Mouse (Mus musculus) stomach, embryonic 14.5 days (tissue): ENCODE results near the gene Pcp4. TPM values are rescaled to one million over a fixed set of nuclear protein-coding genes. Genes with fewer than 3 reads are reported as not detected.

Experiments
- ATAC-seq: fragments of 200-750 bp; cut with Nextera tagmentation; 2 replicates; pipeline ENCODE4 v1.8.0; 2017; ENCODE audit warnings: low read depth, moderate TSS enrichment; ENCODE audit not compliant: insufficient number of reproducible peaks, insufficient read depth, low FRiP score
- H3K27ac ChIP-seq: fragments of 300-500 bp; sonication (generic); 2 replicates; pipeline ENCODE4 v1.5.1; 2014; ENCODE audit warnings: mild to moderate bottlenecking, low read length, moderate library complexity, mixed read lengths
- H3K27me3 ChIP-seq: fragments of 300-500 bp; sonication (generic); 2 replicates; pipeline ENCODE4 v1.6.1; 2014; ENCODE audit warnings: low read length, control low read depth, mixed read lengths; ENCODE audit not compliant: control insufficient read depth, insufficient read depth
- H3K36me3 ChIP-seq: fragments of 300-500 bp; sonication (generic); 2 replicates; pipeline ENCODE4 v1.6.1; 2014; ENCODE audit warnings: mild to moderate bottlenecking, control low read depth, low read length, moderate library complexity, mixed read lengths; ENCODE audit not compliant: control insufficient read depth, insufficient read depth
- H3K4me1 ChIP-seq: fragments of 300-500 bp; sonication (generic); 2 replicates; pipeline ENCODE4 v1.6.1; 2014; ENCODE audit warnings: low read length, control low read depth, mixed read lengths; ENCODE audit not compliant: control insufficient read depth, insufficient read depth
- H3K4me2 ChIP-seq: fragments of 300-500 bp; sonication (generic); replicated peaks from 2 replicates; pipeline ENCODE4 v1.6.1; 2014; ENCODE audit warnings: low read depth, low read length, control low read depth
- H3K4me3 ChIP-seq: fragments of 300-500 bp; sonication (generic); 2 replicates; pipeline ENCODE4 v1.5.1; 2014; ENCODE audit warnings: low read depth, low read length, control low read depth
- H3K9ac ChIP-seq: fragments of 300-500 bp; sonication (generic); replicated peaks from 2 replicates; pipeline ENCODE4 v1.6.1; 2014; ENCODE audit warnings: low read depth, mild to moderate bottlenecking, control low read depth, low read length, moderate library complexity, mixed read lengths
- H3K9me3 ChIP-seq: fragments of 300-500 bp; sonication (generic); 2 replicates; pipeline ENCODE4 v1.6.1; 2016; ENCODE audit warnings: low read depth, low read length, control low read depth; ENCODE audit not compliant: control insufficient read depth
- whole genome bisulfite sequencing: fragments of 180-500 bp; shearing (Covaris S2); extraction: QIAGEN DNeasy Blood & Tissue Kit; methylation state at CpG from one replicate; pipeline ENCODE4 v1.1.7; 2014; 5-methylcytosine and 5-hydroxymethylcytosine counted together
- polyA plus RNA-seq: library from polyadenylated mRNA; unstranded; fragments of >200 nt; fragmentation: Nextera tagmentation; extraction: Ambion mirVana; gene quantifications from 2 replicates; pipeline ENCODE4 v1.2.1, GENCODE M21; 2014

The Pcp4 gene
- 33.1 and 34.3 TPM in 2 replicates for polyA plus RNA-seq

GRCm38 (mm10) chr16:96467445-96467844, at the start of gene Pcp4:
Gene Pcp4, plus strand, starts transcription at chr16:96467606.
- Histone ChIP-seq H3K36me3 (no peaks in the 10 kb centered on the region), H3K4me2 (no peak within 1 kb of the TSS), H3K4me3 (no peak within 1 kb of the TSS), H3K27me3 (no peaks in the 10 kb centered on the region), H3K9me3 (no peaks in the 10 kb centered on the region), H3K9ac (no peak within 1 kb of the TSS), H3K27ac (no peak within 1 kb of the TSS), H3K4me1 (peaks cover 6% of the 10 kb centered on the region)
- WGBS: 11% methylated on average over 8 of the region's 8 CpGs
- 0 out of 2 replicates have a peak, but pooled peaks have one; percentile 31 for ATAC-seq

- H3K9ac ChIP-seq: no peak overlapping the region
- 88% methylated on average over 2 of the region's 2 CpGs for WGBS
- no peaks in the 10 kb centered on the region for H3K36me3 ChIP-seq
- H3K9me3 ChIP-seq: no peaks in the 10 kb centered on the region
- no peak overlapping the region for H3K4me2 ChIP-seq
- H3K27ac ChIP-seq: no peak overlapping the region
- H3K4me3 ChIP-seq: no peak overlapping the region
- H3K4me1 ChIP-seq: no peaks in the 10 kb centered on the region
- H3K27me3 ChIP-seq: no peaks in the 10 kb centered on the region
- ATAC-seq: 0 out of 2 replicates have a peak, but pooled peaks have one; percentile 20
Observed at GRCm38 (mm10) chr16:96425044-96425443, 42.4 kb upstream of the Pcp4 start.

DNA sequence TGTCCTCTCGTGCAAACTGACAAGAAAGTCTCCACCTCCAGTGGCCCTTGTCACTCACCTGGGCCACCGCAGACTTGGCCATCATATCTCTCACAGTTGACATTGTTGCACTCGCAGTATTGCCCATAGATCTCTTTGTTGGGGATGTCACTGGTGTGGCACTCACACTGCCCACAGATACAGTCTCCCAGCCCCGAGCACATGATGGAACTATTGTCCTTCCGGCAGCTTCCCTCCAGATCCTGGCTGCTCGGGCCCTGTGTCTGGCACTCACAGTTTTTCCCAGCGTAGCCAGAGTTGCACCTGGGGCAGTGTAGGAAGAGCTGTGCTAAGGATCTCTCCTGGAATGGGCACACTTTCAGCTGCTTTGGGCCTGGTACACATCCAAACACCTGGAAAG, 40.7 kb upstream of the Pcp4 start:
- no peak overlapping the region for H3K27ac ChIP-seq
- no peaks in the 10 kb centered on the region for H3K4me1 ChIP-seq
- H3K36me3 ChIP-seq: no peaks in the 10 kb centered on the region
- WGBS: 84% methylated on average over 7 of the region's 7 CpGs
- no peak for ATAC-seq
- no peak overlapping the region for H3K4me3 ChIP-seq
- H3K9ac ChIP-seq: no peak overlapping the region
- no peak overlapping the region for H3K4me2 ChIP-seq
- H3K9me3 ChIP-seq: no peaks in the 10 kb centered on the region
- H3K27me3 ChIP-seq: no peaks in the 10 kb centered on the region

GRCm38 (mm10) chr16:96429046-96429445, 38.4 kb upstream of the Pcp4 start:
- H3K27ac ChIP-seq: no peak overlapping the region
- H3K9me3 ChIP-seq: no peaks in the 10 kb centered on the region
- no peaks in the 10 kb centered on the region for H3K36me3 ChIP-seq
- no peaks in the 10 kb centered on the region for H3K27me3 ChIP-seq
- H3K4me3 ChIP-seq: no peak overlapping the region
- H3K9ac ChIP-seq: no peak overlapping the region
- no peak overlapping the region for H3K4me2 ChIP-seq
- no peak for ATAC-seq
- H3K4me1 ChIP-seq: no peaks in the 10 kb centered on the region
- 59% methylated on average over 3 of the region's 3 CpGs for WGBS

GRCm38 (mm10) chr16:96433266-96433665, 34.1 kb upstream of the Pcp4 start:
- no peaks in the 10 kb centered on the region for H3K27me3 ChIP-seq
- no peak overlapping the region for H3K4me3 ChIP-seq
- no peak overlapping the region for H3K4me2 ChIP-seq
- no peaks in the 10 kb centered on the region for H3K9me3 ChIP-seq
- no peak for ATAC-seq
- 84% methylated on average over 10 of the region's 10 CpGs for WGBS
- no peak overlapping the region for H3K27ac ChIP-seq
- no peaks in the 10 kb centered on the region for H3K36me3 ChIP-seq
- H3K9ac ChIP-seq: no peak overlapping the region
- no peaks in the 10 kb centered on the region for H3K4me1 ChIP-seq

DNA sequence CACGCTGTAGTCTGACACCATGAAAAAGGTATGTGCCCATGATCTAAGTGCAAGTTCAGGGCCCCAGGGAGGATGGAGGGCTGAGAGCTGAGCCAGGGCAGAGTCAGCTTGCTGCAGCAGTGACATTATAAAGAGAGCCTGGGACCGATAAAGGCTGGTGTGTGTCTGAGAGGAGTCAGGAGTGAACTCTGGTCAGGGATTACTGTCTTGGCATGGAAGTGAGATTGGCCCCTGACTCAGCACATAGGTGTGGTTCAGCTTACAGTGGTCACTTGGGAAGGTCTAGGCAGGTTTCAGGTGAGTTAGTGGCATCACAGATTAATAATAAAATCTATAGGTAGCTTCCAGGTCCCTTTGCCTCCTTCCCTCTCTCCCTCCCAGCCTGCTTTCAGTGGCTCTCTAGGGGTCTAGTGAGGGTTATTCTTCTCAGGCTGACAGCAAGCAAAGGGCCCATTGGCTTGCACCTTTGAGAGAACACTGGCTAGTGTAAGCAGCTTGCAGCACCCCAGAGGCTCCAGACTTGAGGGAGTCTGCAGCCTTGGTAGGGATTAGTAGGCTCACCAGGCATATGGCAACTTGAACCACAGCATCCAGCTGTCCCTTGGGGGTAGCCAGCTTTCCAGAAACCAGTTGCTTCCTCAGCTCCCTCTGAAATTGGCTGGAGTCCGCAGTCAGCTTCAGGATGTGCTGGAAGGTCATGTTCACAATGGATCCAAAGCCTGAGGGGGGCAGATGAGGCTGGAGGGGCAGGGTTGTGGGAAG, 33.2 kb upstream of the Pcp4 start:
- Histone ChIP-seq H3K36me3 (no peaks in the 10 kb centered on the region), H3K9me3 (no peaks in the 10 kb centered on the region), H3K4me3 (no peak overlapping the region), H3K4me2 (no peak overlapping the region), H3K9ac (no peak overlapping the region), H3K27ac (no peak overlapping the region), H3K27me3 (no peaks in the 10 kb centered on the region), H3K4me1 (no peaks in the 10 kb centered on the region)
- WGBS: 71% methylated on average over 3 of the region's 3 CpGs
- ATAC-seq: no peak

GRCm38 (mm10) chr16:96438946-96439345, 28.5 kb upstream of the Pcp4 start:
- 92% methylated on average over 5 of the region's 5 CpGs for WGBS
- no peak overlapping the region for H3K9ac ChIP-seq
- no peak for ATAC-seq

DNA sequence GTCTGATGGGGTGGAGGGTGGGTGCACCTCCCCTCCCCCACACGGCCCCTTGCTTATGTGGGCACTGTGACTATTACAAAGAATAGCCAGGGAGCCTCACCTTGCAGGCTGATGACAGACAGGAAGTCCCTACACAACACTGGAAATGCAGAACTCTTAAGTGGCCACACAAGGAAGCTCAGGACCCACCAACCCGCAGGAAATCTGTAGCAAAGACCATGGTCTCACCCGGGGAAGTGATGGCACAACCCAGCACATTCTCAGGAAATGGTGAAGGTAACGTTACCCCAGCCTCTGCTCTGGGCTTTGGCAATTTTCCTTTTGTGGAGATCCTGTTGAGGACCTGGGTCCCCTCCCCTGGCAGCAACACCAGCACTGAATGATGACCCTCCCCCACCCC, 27.7 kb upstream of the Pcp4 start:
- H3K27ac ChIP-seq: no peak overlapping the region
- H3K4me1 ChIP-seq: no peaks in the 10 kb centered on the region
- H3K9me3 ChIP-seq: no peaks in the 10 kb centered on the region
- no peak overlapping the region for H3K4me3 ChIP-seq
- ATAC-seq: no peak
- no peaks in the 10 kb centered on the region for H3K27me3 ChIP-seq
- H3K36me3 ChIP-seq: no peaks in the 10 kb centered on the region
- WGBS: 69% methylated on average over 4 of the region's 4 CpGs
- no peak overlapping the region for H3K4me2 ChIP-seq
- H3K9ac ChIP-seq: no peak overlapping the region

More at GRCm38 (mm10) chr16:96438946-96439345, 28.5 kb upstream of the Pcp4 start:
- Histone ChIP-seq H3K9me3 (no peaks in the 10 kb centered on the region), H3K36me3 (no peaks in the 10 kb centered on the region), H3K27me3 (no peaks in the 10 kb centered on the region), H3K4me2 (no peak overlapping the region), H3K27ac (no peak overlapping the region), H3K4me1 (no peaks in the 10 kb centered on the region), H3K4me3 (no peak overlapping the region)

DNA sequence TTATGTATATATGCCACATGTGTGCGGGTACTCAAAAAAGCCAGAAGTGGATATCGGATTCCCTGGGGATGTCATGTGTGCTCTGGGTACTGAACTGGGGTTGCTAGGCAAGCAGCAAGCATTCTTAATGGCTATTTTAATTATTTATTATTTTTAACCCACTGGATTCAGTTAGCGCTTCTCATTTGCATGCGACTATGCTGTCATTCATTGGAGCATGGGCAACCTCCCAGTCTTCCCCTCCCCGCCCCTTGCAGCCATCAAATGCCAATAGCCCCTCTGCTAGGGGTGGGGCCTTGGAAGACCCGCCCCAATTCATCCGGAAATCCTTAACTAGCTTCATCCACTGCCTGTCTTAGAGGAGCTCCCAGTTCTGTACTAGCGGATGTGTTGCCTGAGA, 26.5 kb upstream of the Pcp4 start:
- H3K4me3 ChIP-seq: no peak overlapping the region
- no peaks in the 10 kb centered on the region for H3K4me1 ChIP-seq
- no peak overlapping the region for H3K9ac ChIP-seq
- no peak overlapping the region for H3K4me2 ChIP-seq
- 86% methylated on average over 8 of the region's 8 CpGs for WGBS
- H3K27ac ChIP-seq: no peak overlapping the region
- H3K9me3 ChIP-seq: no peaks in the 10 kb centered on the region
- H3K36me3 ChIP-seq: no peaks in the 10 kb centered on the region
- no peak for ATAC-seq
- H3K27me3 ChIP-seq: no peaks in the 10 kb centered on the region
